Mouse (Mus musculus): ENCODE results near the gene Lrrc57. TPM values are rescaled to one million over a fixed set of nuclear protein-coding genes. Genes with fewer than 3 reads are reported as not detected.

Gene Lrrc57
- total RNA-seq (2017): 18.3 and 20.9 TPM in 2 replicates

DNA sequence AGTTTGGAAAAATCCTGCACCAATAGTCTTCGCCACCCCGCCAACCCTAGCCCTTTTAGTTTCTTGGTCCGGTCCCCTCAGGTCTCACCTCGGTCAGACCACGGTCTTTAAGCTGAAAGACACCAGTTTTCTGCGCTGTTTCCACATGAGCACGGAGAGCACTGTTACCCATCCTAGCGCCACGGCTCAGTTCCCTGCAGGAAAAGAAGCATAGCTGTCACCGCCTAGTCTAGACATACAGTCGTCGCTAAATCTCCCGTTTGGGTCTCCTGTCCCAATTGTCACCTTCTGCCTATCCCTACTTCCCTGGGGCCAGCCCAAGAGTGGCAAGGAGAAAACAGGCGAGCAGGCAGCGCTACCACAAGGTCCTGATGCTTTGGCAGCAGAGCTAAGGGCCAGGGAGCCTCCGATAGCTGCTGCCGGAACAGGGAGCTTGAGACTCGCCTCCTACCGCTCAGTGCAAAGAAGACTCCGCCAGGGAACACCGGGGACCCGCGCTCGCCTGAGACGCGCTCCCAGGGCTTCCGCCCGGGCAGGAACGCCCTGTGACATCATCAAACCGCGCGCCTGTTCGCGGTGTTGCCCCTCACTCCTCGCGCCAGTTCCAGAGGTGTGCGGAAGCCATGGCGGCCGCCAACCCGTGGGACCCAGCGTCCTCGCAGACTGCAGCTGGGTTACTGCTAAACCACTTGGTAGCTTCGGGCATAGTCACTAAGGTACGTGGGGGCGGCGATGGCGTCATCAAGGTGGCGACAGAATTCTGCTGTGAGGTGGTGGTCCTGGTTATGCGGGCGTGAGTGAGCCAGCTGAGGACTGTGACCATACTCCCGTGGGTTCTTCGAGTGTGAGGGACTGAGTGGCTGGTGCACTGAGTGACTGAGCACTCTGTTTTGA lies at the start of gene Lrrc57, which contains the start of gene Haus2:
Lrrc57 (minus strand) TSS at position 691 of the 894 bp plus-strand sequence.
Haus2 (plus strand) TSS at position 554 of the 894 bp plus-strand sequence.
- peak; percentile 92 to 98 for ATAC-seq (replicated peaks in 1 of 2; ENCODE audit: insufficient read depth in 1 of 2, low FRiP score in 2 of 2, low TSS enrichment in 1 of 2, low read depth in 1 of 2, poor library complexity in 2 of 2, severe bottlenecking in 2 of 2)

GRCm38 (mm10) chr2:120658486-120658885 lies 49.2 kb upstream of the Lrrc57 start:
- ATAC-seq (replicated peaks in 1 of 2; ENCODE audit: insufficient read depth in 1 of 2, low FRiP score in 2 of 2, low TSS enrichment in 1 of 2, low read depth in 1 of 2, poor library complexity in 2 of 2, severe bottlenecking in 2 of 2): no peak

- ATAC-seq (replicated peaks in 1 of 2; ENCODE audit: insufficient read depth in 1 of 2, low FRiP score in 2 of 2, low TSS enrichment in 1 of 2, low read depth in 1 of 2, poor library complexity in 2 of 2, severe bottlenecking in 2 of 2): no peak
Observed at GRCm38 (mm10) chr2:120656711-120657110, 47.4 kb upstream of the Lrrc57 start.

DNA sequence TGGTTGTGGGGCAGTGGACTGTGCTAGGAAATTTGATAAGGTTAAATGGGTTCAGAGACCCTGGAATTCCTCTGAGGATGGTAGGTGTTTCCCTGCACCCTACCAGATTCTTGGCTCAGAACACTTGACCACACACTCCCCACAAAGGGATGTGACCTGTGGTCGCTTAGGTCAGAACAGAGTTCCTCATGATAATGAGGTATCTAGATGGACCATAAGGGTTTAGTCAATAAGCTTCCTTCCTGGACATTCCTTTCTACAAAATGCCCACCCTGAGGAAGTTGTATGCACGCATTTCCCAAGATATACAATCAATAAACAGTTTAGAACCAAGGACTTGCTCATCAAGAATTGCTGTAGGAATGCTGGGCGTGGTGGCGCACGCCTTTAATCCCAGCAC lies 46.6 kb upstream of the Lrrc57 start:
- no peak for ATAC-seq (replicated peaks in 1 of 2; ENCODE audit: insufficient read depth in 1 of 2, low FRiP score in 2 of 2, low TSS enrichment in 1 of 2, low read depth in 1 of 2, poor library complexity in 2 of 2, severe bottlenecking in 2 of 2)

GRCm38 (mm10) chr2:120654693-120655092 lies 45.4 kb upstream of the Lrrc57 start:
- no peak for ATAC-seq (replicated peaks in 1 of 2; ENCODE audit: insufficient read depth in 1 of 2, low FRiP score in 2 of 2, low TSS enrichment in 1 of 2, low read depth in 1 of 2, poor library complexity in 2 of 2, severe bottlenecking in 2 of 2)

GRCm38 (mm10) chr2:120652925-120653284 lies 43.6 kb upstream of the Lrrc57 start:
- no peak for ATAC-seq (replicated peaks in 1 of 2; ENCODE audit: insufficient read depth in 1 of 2, low FRiP score in 2 of 2, low TSS enrichment in 1 of 2, low read depth in 1 of 2, poor library complexity in 2 of 2, severe bottlenecking in 2 of 2)

GRCm38 (mm10) chr2:120652256-120652924 lies 43.1 kb upstream of the Lrrc57 start:
- 0 out of 4 replicates have a peak, but pooled peaks of 1 of the 2 experiments have one; percentile 22 for ATAC-seq (replicated peaks in 1 of 2; ENCODE audit: insufficient read depth in 1 of 2, low FRiP score in 2 of 2, low TSS enrichment in 1 of 2, low read depth in 1 of 2, poor library complexity in 2 of 2, severe bottlenecking in 2 of 2)

DNA sequence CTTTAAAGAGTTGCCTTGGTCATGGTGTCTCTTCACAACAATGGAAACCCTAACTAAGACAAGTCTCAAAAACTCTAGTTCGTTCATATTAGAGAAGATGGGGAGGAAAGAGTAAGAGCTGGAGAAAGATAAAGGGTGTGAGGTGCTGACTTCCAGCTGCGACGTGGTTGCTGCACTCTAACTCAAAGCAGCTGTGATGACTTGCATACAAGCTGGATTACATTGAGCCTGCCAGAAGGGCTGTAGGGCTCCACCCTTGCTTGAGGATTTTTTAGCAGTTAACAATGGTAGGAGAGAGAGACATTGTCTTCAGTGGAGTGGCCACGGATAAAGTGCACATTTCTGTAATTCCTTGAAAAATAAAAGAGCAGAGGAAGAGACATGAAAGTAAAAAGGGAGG lies 37.5 kb upstream of the Lrrc57 start:
- ATAC-seq (replicated peaks in 1 of 2; ENCODE audit: insufficient read depth in 1 of 2, low FRiP score in 2 of 2, low TSS enrichment in 1 of 2, low read depth in 1 of 2, poor library complexity in 2 of 2, severe bottlenecking in 2 of 2): no peak

DNA sequence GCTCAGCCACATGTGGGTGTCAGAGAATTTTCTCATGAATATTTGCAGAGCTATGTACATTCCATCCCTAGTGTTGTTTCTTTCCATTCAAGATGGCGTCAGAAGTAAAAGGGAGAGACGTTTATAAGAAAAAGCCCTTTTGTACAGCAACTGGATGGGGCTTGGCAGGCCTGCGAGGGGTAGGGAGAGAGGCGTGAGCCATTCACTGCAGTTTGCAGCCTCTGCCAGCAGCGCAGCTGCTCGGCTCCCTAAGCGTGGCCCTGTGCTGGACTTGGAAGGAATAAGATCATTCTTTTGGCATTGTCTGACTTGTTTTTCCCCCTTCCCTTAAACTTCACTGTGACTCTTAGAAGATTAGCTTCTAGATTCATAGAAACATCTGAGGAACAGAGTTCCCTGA lies 34.5 kb upstream of the Lrrc57 start:
- no peak for ATAC-seq (replicated peaks in 1 of 2; ENCODE audit: insufficient read depth in 1 of 2, low FRiP score in 2 of 2, low TSS enrichment in 1 of 2, low read depth in 1 of 2, poor library complexity in 2 of 2, severe bottlenecking in 2 of 2)

GRCm38 (mm10) chr2:120640835-120641234 lies 31.5 kb upstream of the Lrrc57 start:
- no peak for ATAC-seq (replicated peaks in 1 of 2; ENCODE audit: insufficient read depth in 1 of 2, low FRiP score in 2 of 2, low TSS enrichment in 1 of 2, low read depth in 1 of 2, poor library complexity in 2 of 2, severe bottlenecking in 2 of 2)

- ATAC-seq (replicated peaks in 1 of 2; ENCODE audit: insufficient read depth in 1 of 2, low FRiP score in 2 of 2, low TSS enrichment in 1 of 2, low read depth in 1 of 2, poor library complexity in 2 of 2, severe bottlenecking in 2 of 2): peak; percentile 70 to 79
Observed at GRCm38 (mm10) chr2:120631957-120632356, 22.6 kb upstream of the Lrrc57 start.

GRCm38 (mm10) chr2:120631521-120631920 lies 22.2 kb upstream of the Lrrc57 start:
- no peak for ATAC-seq (replicated peaks in 1 of 2; ENCODE audit: insufficient read depth in 1 of 2, low FRiP score in 2 of 2, low TSS enrichment in 1 of 2, low read depth in 1 of 2, poor library complexity in 2 of 2, severe bottlenecking in 2 of 2)

DNA sequence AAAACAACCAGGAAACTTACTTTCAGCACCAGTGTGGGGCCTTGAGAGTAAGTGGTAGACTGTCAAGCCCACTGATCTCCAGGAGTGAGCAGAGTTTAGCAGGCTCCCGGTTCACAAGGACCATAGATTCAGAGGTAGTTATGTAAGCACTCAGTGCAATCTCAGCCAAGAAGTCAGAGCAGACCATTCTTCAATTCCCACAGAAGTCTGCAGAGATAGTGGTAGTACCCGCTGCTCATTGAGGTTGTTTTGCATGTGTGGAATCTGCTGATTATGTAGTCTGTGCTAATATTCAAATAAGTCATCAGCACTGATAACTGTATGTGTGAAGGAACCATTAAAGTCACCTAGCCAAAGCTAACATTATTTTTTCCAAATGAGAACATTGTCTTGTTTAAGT lies 21.3 kb upstream of the Lrrc57 start:
- no peak for ATAC-seq (replicated peaks in 1 of 2; ENCODE audit: insufficient read depth in 1 of 2, low FRiP score in 2 of 2, low TSS enrichment in 1 of 2, low read depth in 1 of 2, poor library complexity in 2 of 2, severe bottlenecking in 2 of 2)

GRCm38 (mm10) chr2:120630246-120630645 lies 20.9 kb upstream of the Lrrc57 start:
- ATAC-seq (replicated peaks in 1 of 2; ENCODE audit: insufficient read depth in 1 of 2, low FRiP score in 2 of 2, low TSS enrichment in 1 of 2, low read depth in 1 of 2, poor library complexity in 2 of 2, severe bottlenecking in 2 of 2): no peak

DNA sequence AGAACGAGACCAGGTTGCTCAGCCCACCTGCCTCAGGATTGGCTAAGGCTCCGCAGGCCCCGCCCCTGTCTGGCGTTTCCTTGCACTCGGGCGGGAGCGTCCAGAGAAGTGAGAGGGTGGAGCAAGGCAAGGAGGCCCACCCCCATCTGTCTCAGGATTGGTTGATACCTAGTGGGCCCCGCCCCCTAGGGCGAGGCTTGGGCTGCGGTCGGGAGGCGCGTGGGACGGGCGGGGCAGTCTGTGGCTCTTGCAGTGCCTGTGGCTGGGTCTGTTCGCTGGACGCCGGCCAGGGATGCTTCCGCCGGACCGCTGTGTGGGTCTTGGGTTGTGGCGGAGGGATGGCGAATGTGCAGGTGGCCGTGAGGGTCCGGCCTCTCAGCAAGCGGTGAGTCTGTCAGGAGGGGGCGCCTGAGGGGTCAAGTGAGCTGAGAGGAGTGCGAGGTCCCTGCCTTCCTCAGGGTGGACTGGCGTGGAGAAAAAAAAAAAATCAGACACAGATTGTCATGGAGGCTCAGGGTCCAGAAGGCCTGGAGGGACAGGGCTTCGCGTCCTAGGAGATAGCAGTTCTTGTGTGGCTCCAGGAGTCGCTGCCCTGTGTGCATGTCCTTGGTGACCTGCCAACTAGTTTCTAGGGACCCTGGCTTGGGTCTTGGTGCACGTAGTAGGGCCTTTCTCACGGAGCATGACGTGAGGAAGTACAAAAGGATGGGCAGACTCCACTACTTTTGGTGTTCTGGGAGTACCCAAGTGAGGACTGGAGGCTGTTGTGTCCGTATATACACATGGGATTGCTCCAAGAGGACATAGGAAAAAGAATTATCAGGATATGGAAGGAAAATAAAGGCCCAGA lies 19.8 kb upstream of the Lrrc57 start, which contains the start of gene Stard9:
Stard9 (plus strand) TSS at position 236 of the 850 bp plus-strand sequence.
- peak; percentile 96 to 98 for ATAC-seq (replicated peaks in 1 of 2; ENCODE audit: insufficient read depth in 1 of 2, low FRiP score in 2 of 2, low TSS enrichment in 1 of 2, low read depth in 1 of 2, poor library complexity in 2 of 2, severe bottlenecking in 2 of 2)

GRCm38 (mm10) chr2:120628076-120628865 lies 19.0 kb upstream of the Lrrc57 start:
- ATAC-seq (replicated peaks in 1 of 2; ENCODE audit: insufficient read depth in 1 of 2, low FRiP score in 2 of 2, low TSS enrichment in 1 of 2, low read depth in 1 of 2, poor library complexity in 2 of 2, severe bottlenecking in 2 of 2): no peak

DNA sequence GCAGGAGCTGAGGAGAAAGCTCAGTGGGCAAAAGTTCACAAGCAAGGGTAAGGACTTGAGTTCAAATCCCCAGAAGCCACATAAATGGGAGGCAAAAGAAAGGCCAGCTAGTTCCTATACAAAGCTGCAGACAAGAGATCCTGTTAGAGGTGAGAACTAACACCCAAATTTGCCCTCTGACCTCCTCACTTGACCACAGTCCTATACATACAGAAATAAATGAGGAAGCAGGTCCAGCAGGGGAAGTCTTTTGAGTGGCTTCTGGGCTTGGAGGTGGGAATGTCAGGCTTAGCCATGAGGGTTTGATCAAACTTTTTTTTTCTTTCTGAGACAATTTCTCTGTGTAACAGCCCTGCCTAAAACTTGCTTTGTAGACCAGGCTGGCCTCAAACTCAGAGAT lies 13.6 kb upstream of the Lrrc57 start:
- no peak for ATAC-seq (replicated peaks in 1 of 2; ENCODE audit: insufficient read depth in 1 of 2, low FRiP score in 2 of 2, low TSS enrichment in 1 of 2, low read depth in 1 of 2, poor library complexity in 2 of 2, severe bottlenecking in 2 of 2)
